Mouse (Mus musculus): ENCODE data around the gene Gm20481. TPM values are rescaled to one million over a fixed set of nuclear protein-coding genes. Genes with fewer than 3 reads are reported as not detected.
"Not testable (repeated sequence)": the region's sequence is repeated elsewhere in the genome, so short reads cannot be mapped to it uniquely, and the experiment has no call there.

Gm20481 gene
- polyA plus RNA-seq, 1 experiment from 2014 or later, result not detected

- 53% methylated on average over 1 of the region's 1 CpGs for WGBS
- ATAC-seq (ENCODE audit: low FRiP score) (no peak), DNase-seq (ENCODE audit: low spot score, missing footprints) (no peak)
- Histone ChIP-seq H3K4me3 (ENCODE audit: low read depth, low read length) (no peak overlapping the region), H3K27me3 (ENCODE audit: control insufficient read depth, insufficient read depth, low read length) (peaks cover 5% of the 10 kb centered on the region), H3K4me1 (ENCODE audit: control insufficient read depth, insufficient read depth, low read length) (peaks cover 4% of the 10 kb centered on the region), H3K4me2 (no peak overlapping the region), H3K36me3 (ENCODE audit: control insufficient read depth, insufficient read depth, low read length) (no peaks in the 10 kb centered on the region), H3K9me3 (ENCODE audit: control insufficient read depth, low read length) (no peaks in the 10 kb centered on the region), H3K9ac (ENCODE audit: low read length) (no peak overlapping the region), H3K27ac (ENCODE audit: low read depth, low read length) (no peak overlapping the region)
Observed at GRCm38 (mm10) chr17:34956340-34956739, 13.4 kb upstream of the Gm20481 start.

GRCm38 (mm10) chr17:34957291-34957690, 12.4 kb upstream of the Gm20481 start:
- not testable (repeated sequence) for H3K36me3 ChIP-seq (ENCODE audit: control insufficient read depth, insufficient read depth, low read length); H3K4me2 ChIP-seq; H3K9me3 ChIP-seq (ENCODE audit: control insufficient read depth, low read length); H3K4me1 ChIP-seq (ENCODE audit: control insufficient read depth, insufficient read depth, low read length); H3K27ac ChIP-seq (ENCODE audit: low read depth, low read length); H3K4me3 ChIP-seq (ENCODE audit: low read depth, low read length); ATAC-seq (ENCODE audit: low FRiP score); DNase-seq (ENCODE audit: low spot score, missing footprints); H3K27me3 ChIP-seq (ENCODE audit: control insufficient read depth, insufficient read depth, low read length); H3K9ac ChIP-seq (ENCODE audit: low read length)
- WGBS, result 36% methylated on average over 30 of the region's 40 CpGs

- not testable (repeated sequence) for H3K4me1 ChIP-seq (ENCODE audit: control insufficient read depth, insufficient read depth, low read length); H3K4me3 ChIP-seq (ENCODE audit: low read depth, low read length); DNase-seq (ENCODE audit: low spot score, missing footprints); H3K27ac ChIP-seq (ENCODE audit: low read depth, low read length); H3K4me2 ChIP-seq; ATAC-seq (ENCODE audit: low FRiP score); H3K27me3 ChIP-seq (ENCODE audit: control insufficient read depth, insufficient read depth, low read length); H3K36me3 ChIP-seq (ENCODE audit: control insufficient read depth, insufficient read depth, low read length); H3K9me3 ChIP-seq (ENCODE audit: control insufficient read depth, low read length); H3K9ac ChIP-seq (ENCODE audit: low read length)
- 29% methylated on average over 19 of the region's 40 CpGs for WGBS
Observed at GRCm38 (mm10) chr17:34957966-34958365, 11.7 kb upstream of the Gm20481 start.

- peak overlapping the region; percentile 77 for H3K4me2 ChIP-seq
- DNase-seq (ENCODE audit: low spot score, missing footprints); H3K27ac ChIP-seq (ENCODE audit: low read depth, low read length); H3K27me3 ChIP-seq (ENCODE audit: control insufficient read depth, insufficient read depth, low read length); H3K36me3 ChIP-seq (ENCODE audit: control insufficient read depth, insufficient read depth, low read length); H3K4me1 ChIP-seq (ENCODE audit: control insufficient read depth, insufficient read depth, low read length); H3K9me3 ChIP-seq (ENCODE audit: control insufficient read depth, low read length); H3K9ac ChIP-seq (ENCODE audit: low read length); ATAC-seq (ENCODE audit: low FRiP score): not testable (repeated sequence)
- WGBS, result 1% methylated on average over 22 of the region's 47 CpGs
- peak overlapping the region; percentile 25; the same call in 1 of the 2 replicates for H3K4me3 ChIP-seq (ENCODE audit: low read depth, low read length)
Observed at GRCm38 (mm10) chr17:34958734-34959129, 11.0 kb upstream of the Gm20481 start.

GRCm38 (mm10) chr17:34959130-34959778, 10.5 kb upstream of the Gm20481 start, which contains the start of gene Hspa1b:
TSS of gene Hspa1b (minus strand) at chr17:34959238.
- ATAC-seq (ENCODE audit: low FRiP score), result peak; percentile 95
- H3K9me3 ChIP-seq (ENCODE audit: control insufficient read depth, low read length); H3K36me3 ChIP-seq (ENCODE audit: control insufficient read depth, insufficient read depth, low read length); H3K4me1 ChIP-seq (ENCODE audit: control insufficient read depth, insufficient read depth, low read length); H3K27me3 ChIP-seq (ENCODE audit: control insufficient read depth, insufficient read depth, low read length): not testable (repeated sequence)
- Histone ChIP-seq H3K4me3 (ENCODE audit: low read depth, low read length) (peak within 1 kb of the TSS; percentile 42), H3K27ac (ENCODE audit: low read depth, low read length) (peak within 1 kb of the TSS; percentile 56; the same call in 1 of the 2 replicates), H3K4me2 (peak within 1 kb of the TSS; percentile 77), H3K9ac (ENCODE audit: low read length) (peak within 1 kb of the TSS; percentile 64)
- peak; percentile 97 for DNase-seq (ENCODE audit: low spot score, missing footprints)
- under 1% methylated on average over 30 of the region's 32 CpGs for WGBS

GRCm38 (mm10) chr17:34959881-34960515, 9.7 kb upstream of the Gm20481 start:
- H3K9ac ChIP-seq (ENCODE audit: low read length), result peak overlapping the region; percentile 64
- H3K27me3 ChIP-seq (ENCODE audit: control insufficient read depth, insufficient read depth, low read length), result peaks cover 5% of the 10 kb centered on the region
- ATAC-seq (ENCODE audit: low FRiP score), result no peak
- 13% methylated on average over 12 of the region's 12 CpGs for WGBS
- H3K36me3 ChIP-seq (ENCODE audit: control insufficient read depth, insufficient read depth, low read length), result no peaks in the 10 kb centered on the region
- peak overlapping the region; percentile 56; the same call in 1 of the 2 replicates for H3K27ac ChIP-seq (ENCODE audit: low read depth, low read length)
- H3K4me2 ChIP-seq, result peak overlapping the region; percentile 77
- H3K9me3 ChIP-seq (ENCODE audit: control insufficient read depth, low read length), result no peaks in the 10 kb centered on the region
- H3K4me3 ChIP-seq (ENCODE audit: low read depth, low read length), result peak overlapping the region; percentile 42
- H3K4me1 ChIP-seq (ENCODE audit: control insufficient read depth, insufficient read depth, low read length), result peaks cover 4% of the 10 kb centered on the region
- DNase-seq (ENCODE audit: low spot score, missing footprints), result peak; percentile 88

GRCm38 (mm10) chr17:34960702-34961493, 8.8 kb upstream of the Gm20481 start:
- Histone ChIP-seq H3K36me3 (ENCODE audit: control insufficient read depth, insufficient read depth, low read length) (no peaks in the 10 kb centered on the region), H3K9ac (ENCODE audit: low read length) (no peak overlapping the region), H3K4me1 (ENCODE audit: control insufficient read depth, insufficient read depth, low read length) (peaks cover 4% of the 10 kb centered on the region), H3K27ac (ENCODE audit: low read depth, low read length) (no peak overlapping the region), H3K9me3 (ENCODE audit: control insufficient read depth, low read length) (no peaks in the 10 kb centered on the region), H3K27me3 (ENCODE audit: control insufficient read depth, insufficient read depth, low read length) (peaks cover 5% of the 10 kb centered on the region), H3K4me3 (ENCODE audit: low read depth, low read length) (no peak overlapping the region), H3K4me2 (no peak overlapping the region)
- ATAC-seq (ENCODE audit: low FRiP score) (no peak), DNase-seq (ENCODE audit: low spot score, missing footprints) (no peak)

GRCm38 (mm10) chr17:34962125-34962524, 7.6 kb upstream of the Gm20481 start:
- Histone ChIP-seq H3K9me3 (ENCODE audit: control insufficient read depth, low read length) (no peaks in the 10 kb centered on the region), H3K4me2 (no peak overlapping the region), H3K4me3 (ENCODE audit: low read depth, low read length) (no peak overlapping the region), H3K36me3 (ENCODE audit: control insufficient read depth, insufficient read depth, low read length) (no peaks in the 10 kb centered on the region), H3K4me1 (ENCODE audit: control insufficient read depth, insufficient read depth, low read length) (peaks cover 4% of the 10 kb centered on the region), H3K27me3 (ENCODE audit: control insufficient read depth, insufficient read depth, low read length) (no peaks in the 10 kb centered on the region), H3K9ac (ENCODE audit: low read length) (no peak overlapping the region), H3K27ac (ENCODE audit: low read depth, low read length) (no peak overlapping the region)
- DNase-seq (ENCODE audit: low spot score, missing footprints) (no peak), ATAC-seq (ENCODE audit: low FRiP score) (no peak)
- 44% methylated on average over 3 of the region's 3 CpGs for WGBS

GRCm38 (mm10) chr17:34962841-34963240, 6.9 kb upstream of the Gm20481 start:
- 54% methylated on average over 1 of the region's 1 CpGs for WGBS
- H3K9ac ChIP-seq (ENCODE audit: low read length), result no peak overlapping the region
- no peak overlapping the region for H3K4me3 ChIP-seq (ENCODE audit: low read depth, low read length)
- no peak overlapping the region for H3K27ac ChIP-seq (ENCODE audit: low read depth, low read length)
- H3K9me3 ChIP-seq (ENCODE audit: control insufficient read depth, low read length), result no peaks in the 10 kb centered on the region
- peaks cover 3% of the 10 kb centered on the region; the same call in 1 of the 2 replicates for H3K27me3 ChIP-seq (ENCODE audit: control insufficient read depth, insufficient read depth, low read length)
- DNase-seq (ENCODE audit: low spot score, missing footprints), result no peak
- H3K4me2 ChIP-seq, result no peak overlapping the region
- H3K36me3 ChIP-seq (ENCODE audit: control insufficient read depth, insufficient read depth, low read length), result no peaks in the 10 kb centered on the region
- ATAC-seq (ENCODE audit: low FRiP score), result no peak
- peaks cover 4% of the 10 kb centered on the region for H3K4me1 ChIP-seq (ENCODE audit: control insufficient read depth, insufficient read depth, low read length)

Measured in midbrain, embryonic 11.5 days (tissue).